Mouse (Mus musculus) spleen, postnatal 14 days (tissue): ENCODE data around the gene Krtcap3.
"Not testable (repeated sequence)": the region's sequence is repeated elsewhere in the genome, so short reads cannot be mapped to it uniquely, and the experiment has no call there.

ENCODE experiments used
- DNase-seq, 2 experiments: peaks; one replicate each; pipeline ENCODE4 v3.0.0; 2021 to 2022; ENCODE audit warnings: low spot score in 2 of 2

The Krtcap3 gene

DNA sequence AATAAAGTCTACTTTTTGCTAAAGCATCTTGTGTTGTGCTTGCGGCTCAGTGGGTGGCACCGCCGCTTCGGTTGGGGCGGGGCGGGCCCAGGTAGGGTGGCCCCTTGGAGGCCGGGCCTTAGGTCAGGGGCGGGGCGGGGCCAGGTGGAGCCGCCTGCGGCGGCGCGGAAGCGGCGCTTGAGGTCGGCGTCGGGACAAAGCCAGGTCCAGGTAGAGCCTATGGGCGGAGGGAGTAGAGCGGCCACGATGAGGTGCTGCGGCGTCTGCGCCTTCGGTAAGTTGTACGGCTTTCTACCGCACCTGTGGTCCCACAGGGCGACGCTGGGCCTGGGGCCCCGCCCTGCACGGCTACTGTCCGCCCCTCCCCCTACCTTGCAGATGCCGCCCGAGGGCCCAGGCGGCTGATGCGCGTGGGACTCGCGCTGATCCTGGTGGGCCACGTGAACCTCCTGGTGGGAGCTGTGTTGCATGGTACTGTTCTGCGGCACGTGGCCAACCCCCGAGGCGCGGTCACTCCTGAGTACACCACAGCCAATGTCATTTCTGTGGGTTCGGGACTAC lies at the start of gene Krtcap3:
TSS of gene Krtcap3 (plus strand) at position 151 of the 561 bp plus-strand sequence.
- no peak for DNase-seq

- peak; percentile 83 to 88 for DNase-seq
Observed at GRCm38 (mm10) chr5:31201742-31202590, 49.5 kb upstream of the Krtcap3 start, which contains the start of gene Zfp513. Gene Zfp513, minus strand, starts transcription at chr5:31202303.

- DNase-seq, result no peak
Observed at GRCm38 (mm10) chr5:31202933-31203332, 48.6 kb upstream of the Krtcap3 start.

- DNase-seq, result no peak
Observed at GRCm38 (mm10) chr5:31203866-31204265, 47.6 kb upstream of the Krtcap3 start.

GRCm38 (mm10) chr5:31204421-31204820 lies 47.1 kb upstream of the Krtcap3 start:
- DNase-seq, result no peak

DNA sequence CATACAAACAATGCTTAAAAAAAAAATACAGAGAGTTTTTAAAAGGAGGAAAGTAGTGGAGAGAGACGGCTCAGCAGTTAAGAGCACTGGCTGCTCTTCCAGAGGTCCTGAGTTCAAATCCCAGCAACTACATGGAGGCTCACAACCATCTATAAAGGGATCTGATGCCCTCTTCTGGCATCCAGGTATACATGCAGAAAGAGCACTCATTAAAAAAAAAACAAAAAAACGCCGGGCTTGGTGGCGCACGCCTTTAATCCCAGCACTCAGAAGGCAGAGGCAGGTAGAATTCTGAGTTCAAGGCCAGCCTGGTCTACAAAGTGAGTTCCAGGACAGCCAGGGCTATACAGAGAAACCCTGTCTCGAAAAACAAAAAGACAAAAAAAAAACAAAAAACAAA lies 34.9 kb upstream of the Krtcap3 start:
- DNase-seq, result not testable (repeated sequence)

- peak in 1 of 2 experiments; percentile 44 for DNase-seq
Observed at GRCm38 (mm10) chr5:31218294-31218693, 33.2 kb upstream of the Krtcap3 start.

DNA sequence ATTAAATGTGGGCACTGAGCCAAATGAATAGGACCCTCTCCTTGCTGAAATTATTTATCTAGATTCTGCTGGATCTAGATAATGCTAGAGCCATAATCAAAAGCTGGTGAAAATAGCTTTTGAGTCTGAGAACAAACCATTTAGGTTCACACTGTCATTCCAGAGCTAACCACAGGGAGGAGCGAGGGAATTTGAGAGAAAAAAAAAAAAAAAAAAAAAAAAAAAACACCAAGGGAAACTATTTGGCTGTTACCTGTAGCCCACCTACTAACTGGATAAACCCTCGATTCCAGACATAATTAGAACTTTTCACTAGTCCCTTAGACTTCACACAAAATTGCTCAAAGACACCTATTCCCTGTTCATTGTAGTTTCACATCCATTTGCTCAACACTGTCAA lies 32.4 kb upstream of the Krtcap3 start:
- DNase-seq, result no peak

DNA sequence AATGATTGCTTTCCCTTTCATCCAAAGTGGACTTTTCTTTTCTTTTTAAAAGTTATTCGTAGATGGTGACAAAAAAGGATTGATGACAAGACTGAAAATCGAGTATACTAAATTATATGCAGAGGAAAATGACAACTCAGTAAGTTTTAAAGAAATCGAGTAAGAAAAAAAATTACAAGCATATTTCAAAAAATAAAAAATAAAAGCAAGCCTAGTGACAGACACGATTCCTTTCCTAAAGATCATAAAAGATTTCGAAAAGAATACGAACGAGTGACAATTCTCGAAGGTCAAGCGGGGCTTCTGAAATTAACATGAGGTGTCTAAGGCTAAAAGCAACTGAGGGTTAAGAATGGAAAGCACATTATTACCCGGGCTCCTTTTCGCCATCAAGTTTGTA lies 32.0 kb upstream of the Krtcap3 start:
- DNase-seq, result no peak

GRCm38 (mm10) chr5:31219911-31220447 lies 31.5 kb upstream of the Krtcap3 start:
- DNase-seq, result no peak

- peak; percentile 99 for DNase-seq
Observed at GRCm38 (mm10) chr5:31220448-31221303, 30.8 kb upstream of the Krtcap3 start, which contains the start of gene Ppm1g. Gene Ppm1g, minus strand, starts transcription at chr5:31220687.

- peak in 1 of 2 experiments; percentile 45 for DNase-seq
Observed at GRCm38 (mm10) chr5:31221304-31221945, 30.1 kb upstream of the Krtcap3 start.

DNA sequence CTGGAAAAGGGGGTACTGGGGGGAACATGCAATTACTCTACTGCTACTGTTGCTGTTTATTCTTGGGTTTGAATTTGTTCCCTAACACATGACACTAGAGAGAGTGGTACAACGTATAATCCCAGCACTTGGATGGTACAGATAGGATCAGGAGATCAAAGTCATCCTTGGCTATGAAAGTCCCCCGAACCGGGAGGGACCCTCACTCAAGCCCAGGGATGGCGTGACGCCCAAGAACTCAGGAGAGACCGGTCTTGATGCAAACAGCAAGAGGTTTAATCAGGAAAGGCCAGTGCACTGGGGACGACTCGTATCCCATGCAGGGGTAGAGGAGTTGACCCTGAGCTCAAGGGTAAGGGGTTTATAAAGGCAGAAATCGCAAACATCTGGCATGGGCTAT lies 28.8 kb upstream of the Krtcap3 start:
- no peak for DNase-seq

GRCm38 (mm10) chr5:31226641-31227040 lies 24.9 kb upstream of the Krtcap3 start:
- DNase-seq, result no peak

DNA sequence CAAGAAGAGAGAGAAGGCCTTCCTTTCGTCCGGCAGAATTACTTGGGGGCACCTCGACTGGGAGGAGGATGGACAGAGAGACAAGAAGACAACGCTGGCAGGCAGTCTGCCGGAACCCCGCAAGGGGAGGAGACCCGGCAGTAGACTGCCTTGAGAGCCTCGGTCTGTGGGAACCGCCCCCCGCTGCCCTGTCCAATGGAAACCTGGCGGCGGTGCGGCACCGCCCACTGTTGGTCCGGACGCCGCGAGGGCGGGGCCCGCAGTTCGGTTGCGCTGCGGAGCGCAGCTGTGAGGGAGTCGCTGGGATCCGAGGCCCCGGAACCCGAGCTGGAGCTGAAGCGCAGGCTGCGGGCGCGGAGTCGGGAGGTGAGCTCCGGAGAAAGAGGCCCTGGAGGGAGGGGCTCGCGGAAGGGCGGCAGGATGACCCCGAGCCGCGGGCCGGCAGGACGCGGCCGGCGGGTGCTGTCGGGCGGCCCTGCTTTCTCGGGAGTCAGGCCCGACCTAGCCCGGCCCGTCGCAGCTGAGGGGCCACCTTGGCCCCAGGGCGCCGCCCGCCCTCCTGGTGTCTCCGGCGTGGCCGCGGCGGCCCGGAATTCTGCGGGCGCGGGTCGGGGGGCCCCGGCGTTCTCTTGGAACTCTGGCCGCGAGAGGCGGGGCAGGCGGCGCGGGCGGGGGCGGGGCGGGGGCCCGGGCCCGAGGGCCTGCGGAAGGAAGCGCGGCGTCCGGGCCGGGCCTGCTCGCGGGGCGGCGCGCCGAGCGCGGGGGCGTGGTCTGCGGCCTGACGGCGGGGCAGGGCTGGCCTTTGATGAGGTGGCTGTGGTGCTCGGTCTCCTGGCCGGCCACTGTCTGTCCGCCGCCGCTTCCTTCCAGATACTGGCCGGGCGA lies 10.6 kb upstream of the Krtcap3 start, which contains the start of the genes Nrbp1 and Gm9970:
TSS of gene Nrbp1 (plus strand) at position 228 of the 885 bp plus-strand sequence.
TSS of gene Gm9970 (minus strand) at position 596 of the 885 bp plus-strand sequence.
- DNase-seq, result peak; percentile 92 to 94

- DNase-seq, result no peak
Observed at GRCm38 (mm10) chr5:31241522-31242034, 9.9 kb upstream of the Krtcap3 start.

DNA sequence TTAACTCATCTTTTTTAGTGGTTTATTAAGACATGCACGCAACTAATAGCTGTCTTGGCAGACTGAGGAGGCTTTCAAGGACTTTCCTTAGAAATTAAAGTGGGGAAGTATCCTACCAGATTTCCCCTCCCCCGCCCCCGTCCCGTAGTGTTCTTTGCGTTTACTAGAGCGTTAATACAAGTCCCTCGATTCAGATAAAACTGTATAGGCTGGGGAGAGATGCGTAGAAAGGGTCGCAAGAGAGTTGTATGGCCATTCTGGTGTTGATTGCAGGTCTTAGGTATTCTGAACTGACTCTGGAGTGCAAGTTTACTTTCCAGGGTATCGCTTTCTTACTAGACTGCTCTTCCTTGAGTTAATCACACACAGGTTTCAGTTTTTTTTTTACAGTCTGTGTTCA lies 9.3 kb upstream of the Krtcap3 start:
- DNase-seq, result no peak

GRCm38 (mm10) chr5:31250716-31251115 lies 775 bp upstream of the Krtcap3 start:
- no peak for DNase-seq

DNA sequence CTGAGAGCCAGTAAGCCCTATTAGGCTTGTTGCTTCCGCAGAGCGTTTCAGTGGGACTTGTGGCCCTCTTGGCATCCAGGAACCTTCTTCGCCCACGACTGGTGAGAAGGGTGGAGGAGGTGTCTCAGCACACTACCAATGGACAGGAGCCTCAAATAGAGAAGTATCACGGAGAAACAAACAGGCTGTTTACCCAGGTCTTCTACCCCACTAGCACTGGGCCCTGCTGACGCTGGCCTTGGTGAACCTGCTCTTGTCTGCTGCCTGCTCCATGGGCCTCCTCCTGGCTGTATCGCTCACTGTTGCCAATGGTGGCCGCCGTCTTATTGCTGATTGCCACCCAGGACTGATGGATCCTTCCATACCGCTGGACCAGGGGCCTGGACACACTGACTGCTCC lies 660 bp downstream of the Krtcap3 start:
- DNase-seq, result no peak
